Mouse (Mus musculus): Measurements from ENCODE around the gene Gpatch4.

Gpatch4 gene

DNA sequence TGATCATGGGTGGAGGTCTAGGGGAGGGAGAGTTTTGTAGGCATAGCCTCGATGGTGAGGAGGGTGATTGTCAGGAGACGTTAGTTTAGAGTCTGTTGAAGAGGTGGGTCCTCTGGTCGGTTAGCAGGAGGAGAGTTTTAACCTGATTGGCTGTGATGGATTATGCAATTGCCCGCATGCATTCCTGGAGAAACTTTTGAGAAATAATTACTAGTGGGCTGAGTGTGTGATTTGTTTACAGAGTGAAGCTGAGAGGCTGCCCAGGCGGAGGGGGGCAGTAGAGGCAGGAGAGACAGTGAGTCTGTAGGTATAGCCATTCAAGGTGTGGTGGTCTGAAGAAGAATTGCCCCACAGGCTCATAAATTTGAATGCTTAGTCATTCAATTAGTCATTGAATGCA lies 9.4 kb upstream of the Gpatch4 start:
- DNase-seq: no peak

DNA sequence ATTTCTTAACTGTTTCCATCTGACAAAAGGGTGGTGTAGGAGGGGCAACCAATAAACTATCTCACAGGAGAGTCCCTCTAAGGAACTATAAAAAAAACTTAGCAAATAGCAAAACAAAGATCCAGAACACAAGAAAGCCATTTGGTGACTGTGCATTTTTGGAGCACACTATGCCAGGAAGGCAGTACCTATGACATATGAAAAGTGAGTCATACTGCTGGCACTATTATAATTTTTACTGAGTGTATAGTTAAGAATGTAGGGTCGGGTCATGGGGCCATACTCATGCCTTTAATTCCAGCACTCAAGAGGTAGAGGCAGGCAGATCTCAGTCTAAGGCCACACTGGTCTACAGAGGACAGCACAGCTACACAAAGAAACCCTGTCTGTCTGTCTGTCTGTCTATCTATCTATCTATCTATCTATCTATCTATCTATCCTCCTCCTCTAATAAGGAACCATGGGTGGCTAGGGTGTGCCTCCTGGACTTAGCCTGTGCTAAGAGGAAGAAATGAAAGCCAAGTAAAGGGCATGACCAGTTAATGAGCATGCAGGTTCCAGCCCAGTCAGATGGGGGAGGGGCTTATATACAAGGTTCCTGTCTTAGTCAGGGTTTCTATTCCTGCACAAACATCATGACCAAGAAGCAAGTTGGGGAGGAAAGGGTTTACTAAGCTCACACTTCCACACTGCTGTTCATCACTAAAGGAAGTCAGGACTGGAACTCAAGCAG lies 7.2 kb upstream of the Gpatch4 start:
- DNase-seq: no peak

DNA sequence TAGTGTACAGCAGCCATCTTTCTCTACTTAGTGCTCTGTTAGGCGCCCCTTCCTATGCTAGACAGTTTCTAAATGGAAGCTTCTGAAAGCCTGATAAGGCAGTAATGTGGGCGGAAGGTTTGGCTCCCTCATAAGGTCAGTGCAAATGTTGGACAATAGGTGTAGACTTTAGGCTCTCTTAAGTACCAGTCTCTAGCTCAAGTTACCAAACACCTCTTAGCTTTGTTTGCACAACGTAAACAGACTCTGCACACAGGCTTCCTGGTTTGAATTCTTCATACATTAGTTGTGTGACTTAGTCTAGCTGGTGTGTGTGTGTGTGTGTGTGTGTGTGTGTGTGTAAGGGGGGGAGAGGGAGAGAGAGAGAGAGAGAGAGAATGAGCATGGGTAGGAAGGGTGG lies 6.6 kb downstream of the Gpatch4 start:
- no peak for DNase-seq

DNA sequence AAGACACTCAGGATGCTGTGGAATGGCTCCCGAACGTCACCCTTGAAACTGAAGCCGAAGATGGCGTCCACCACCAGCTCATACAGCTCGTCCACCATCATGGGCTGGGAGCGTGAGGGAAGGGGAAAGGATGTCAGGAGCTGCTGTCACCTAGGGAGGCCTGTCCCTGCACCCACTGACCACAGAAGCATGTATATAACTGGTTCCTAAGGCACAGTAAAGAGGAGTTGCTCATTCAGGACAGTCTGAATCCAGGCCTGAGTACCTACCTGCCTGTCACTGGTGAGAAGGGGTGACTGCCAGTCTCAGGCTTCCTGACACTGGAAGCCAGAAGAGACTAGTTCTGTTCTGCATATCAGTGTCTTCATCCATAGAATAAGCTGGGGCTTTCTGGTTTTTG lies 14.1 kb downstream of the Gpatch4 start:
- no peak for DNase-seq

DNA sequence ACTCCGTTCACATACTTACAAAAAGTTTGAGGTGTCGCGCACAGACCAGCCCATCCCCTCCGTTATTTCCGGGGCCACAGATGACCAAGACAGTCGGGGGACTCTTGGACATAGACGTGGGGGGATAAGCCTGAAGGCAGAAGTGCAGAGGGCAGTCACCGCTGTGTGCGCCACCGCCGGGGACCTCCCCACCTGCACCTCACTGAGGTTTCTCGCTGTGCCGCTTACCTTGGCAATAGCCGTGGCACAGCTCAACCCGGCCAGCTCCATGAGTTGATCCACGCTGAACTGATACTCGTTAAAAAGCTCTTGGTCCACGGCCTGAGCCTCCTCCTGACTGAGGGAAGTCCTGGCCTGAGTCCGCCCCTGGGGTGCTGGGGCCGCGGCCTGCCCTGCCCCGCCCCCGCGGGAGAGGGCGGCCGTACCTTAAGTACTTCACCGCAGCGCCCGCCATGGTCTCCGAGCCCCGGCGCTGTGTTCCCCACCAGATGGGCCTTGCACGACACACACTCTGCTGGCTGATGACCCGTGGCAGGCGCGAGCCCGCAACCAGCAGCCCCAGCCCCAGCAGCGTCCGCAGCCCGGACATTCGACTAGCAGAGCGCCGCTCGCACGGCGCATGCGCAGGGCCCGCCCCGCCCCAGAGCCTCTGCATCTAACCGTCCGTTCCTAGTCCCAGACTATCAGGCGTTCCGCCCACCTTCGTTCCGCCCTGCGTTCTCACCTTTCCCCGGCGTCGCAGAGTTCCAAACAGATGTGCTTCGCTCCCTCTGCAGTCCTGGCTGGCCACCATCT lies 15.2 kb downstream of the Gpatch4 start, which contains the start of gene Naxe:
Gene Naxe, minus strand, starts transcription at position 594 of the 795 bp plus-strand sequence.
- DNase-seq: peak; percentile 98

DNA sequence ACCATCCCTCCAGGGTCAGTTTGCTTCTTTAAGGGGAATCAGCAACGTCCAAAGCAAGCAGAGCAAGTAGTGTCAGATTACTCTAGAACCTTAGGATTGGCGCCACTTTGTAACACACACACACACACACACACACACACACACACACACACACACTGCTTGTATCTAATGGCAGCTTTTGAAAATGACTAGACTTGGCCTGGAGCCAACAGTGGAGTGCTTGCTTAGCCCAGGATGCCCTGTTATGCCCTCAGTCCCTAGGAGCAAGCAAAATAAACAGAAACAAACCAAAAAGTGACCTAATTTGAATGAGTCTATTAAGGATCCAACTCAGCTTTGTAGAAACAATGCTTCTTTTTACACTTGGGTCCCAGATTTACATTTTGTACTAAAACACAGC lies 25.5 kb downstream of the Gpatch4 start:
- DNase-seq: no peak

DNA sequence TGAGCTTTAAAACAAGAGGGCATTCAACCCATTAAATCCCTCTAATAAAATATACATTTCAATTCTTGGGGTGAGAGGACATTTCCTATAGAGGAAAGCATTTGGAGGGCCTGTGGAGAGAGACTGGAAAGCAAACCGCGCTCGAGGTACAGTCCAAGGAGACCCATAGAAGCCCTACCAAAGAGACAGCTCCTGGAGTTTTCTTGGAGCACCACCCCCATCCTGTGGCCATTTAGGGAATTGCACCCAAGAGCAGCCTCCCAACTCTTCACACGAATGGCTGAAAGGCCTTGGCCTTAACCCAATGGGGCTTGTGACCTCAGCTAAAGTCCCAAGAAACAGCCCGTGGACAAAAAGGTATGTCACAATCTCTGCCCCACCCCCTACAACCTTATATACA lies 28.9 kb downstream of the Gpatch4 start:
- peak; percentile 97 for DNase-seq

DNA sequence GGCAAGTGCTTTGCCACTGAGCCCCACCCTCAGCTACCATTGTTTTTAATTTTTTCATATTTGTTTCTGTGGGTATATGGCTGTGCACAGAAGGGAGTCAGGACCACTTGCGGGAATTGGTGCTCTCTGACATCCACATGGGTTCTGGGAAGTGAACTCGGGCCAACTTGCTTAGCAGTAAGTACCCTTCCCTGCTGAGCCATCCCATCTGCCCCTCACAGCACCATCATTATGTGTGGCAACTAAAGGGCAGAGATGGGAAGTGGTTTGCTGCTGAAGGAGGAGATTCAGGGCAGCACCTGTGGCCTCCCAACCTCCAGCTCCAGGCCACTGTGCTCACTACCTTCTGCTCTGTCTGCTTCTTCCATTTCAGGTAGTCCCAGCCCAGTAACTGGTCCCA lies 30.7 kb downstream of the Gpatch4 start:
- no peak for DNase-seq

DNA sequence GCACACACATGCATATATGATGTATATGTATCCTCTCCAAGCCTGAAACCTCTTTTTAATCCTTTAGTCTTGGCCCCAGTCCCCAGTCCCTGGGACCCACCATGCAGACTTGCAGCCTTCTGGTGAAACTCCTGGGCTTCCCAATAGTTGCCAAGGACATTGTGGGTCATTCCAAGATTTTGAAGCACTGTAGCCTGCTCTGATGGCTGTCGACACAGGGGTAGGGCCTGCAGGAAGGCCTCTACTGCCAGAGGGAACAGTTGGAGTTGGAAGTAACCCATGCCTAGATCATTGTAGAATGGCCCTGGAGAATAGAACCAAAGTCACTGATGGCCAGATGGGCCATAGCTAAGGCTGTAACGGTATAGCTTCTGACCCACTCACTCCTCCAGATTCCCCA lies 31.4 kb downstream of the Gpatch4 start:
- DNase-seq: no peak

DNA sequence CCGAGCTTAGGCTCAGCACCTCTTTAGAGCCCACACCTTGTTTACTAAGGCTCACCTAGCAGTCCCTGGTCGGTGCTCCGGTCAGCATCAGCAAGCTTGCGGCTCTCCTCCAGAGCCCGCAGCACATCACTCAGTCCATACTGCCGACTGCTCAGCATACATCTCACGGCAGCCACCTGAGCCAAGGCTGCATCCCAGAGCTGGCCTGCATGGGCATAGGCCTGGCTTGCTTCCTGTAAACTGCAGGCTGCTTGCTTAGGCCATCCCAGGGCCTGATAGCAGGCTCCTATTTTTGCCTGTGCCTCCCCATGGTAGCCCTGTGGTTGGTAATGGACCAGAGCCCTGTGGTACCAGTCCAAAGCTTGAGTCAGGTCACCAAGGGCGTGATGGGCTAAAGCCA lies 31.9 kb downstream of the Gpatch4 start:
- no peak for DNase-seq

DNA sequence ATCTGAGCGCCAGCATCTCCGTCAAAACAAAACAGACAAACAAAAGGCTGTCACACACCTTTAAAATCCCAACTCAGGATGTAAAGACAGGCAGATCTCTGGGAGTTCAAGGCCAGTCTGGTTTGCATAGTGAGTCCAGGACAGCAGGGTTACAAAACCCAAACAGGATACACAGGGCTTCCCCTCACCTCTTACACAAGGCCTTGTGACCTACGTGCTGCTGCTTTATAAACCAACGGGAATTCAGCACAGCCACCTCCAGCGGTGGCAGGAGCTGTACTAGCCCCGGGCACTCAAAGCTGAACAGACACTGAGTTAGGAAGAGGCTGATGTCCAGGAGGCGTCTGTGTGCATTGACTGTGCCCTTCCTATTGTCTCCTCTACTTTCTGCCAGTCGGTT lies 34.5 kb downstream of the Gpatch4 start:
- no peak for DNase-seq

DNA sequence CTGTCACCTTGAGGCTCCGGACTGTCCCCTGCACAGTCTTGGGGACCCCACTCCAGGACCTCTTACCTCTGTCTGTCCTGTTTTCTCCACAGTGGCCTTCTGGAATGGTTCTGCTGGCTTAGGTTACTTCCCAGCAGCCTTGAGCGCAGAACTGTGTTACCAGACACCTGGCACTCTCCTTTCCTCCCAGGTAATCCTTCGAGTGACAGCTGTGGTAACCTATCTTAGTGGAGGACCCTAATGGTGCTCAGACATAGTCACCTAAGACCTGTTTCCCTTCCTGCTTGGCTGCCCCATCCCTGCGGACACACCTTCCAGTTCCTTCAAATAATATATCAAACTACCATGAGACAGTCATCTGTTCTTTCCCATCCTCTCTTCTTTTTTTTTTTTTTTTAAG lies 35.3 kb downstream of the Gpatch4 start, which contains the start of gene Ttc24:
Gene Ttc24, minus strand, starts transcription at position 101 of the 400 bp plus-strand sequence.
- no peak for DNase-seq

DNA sequence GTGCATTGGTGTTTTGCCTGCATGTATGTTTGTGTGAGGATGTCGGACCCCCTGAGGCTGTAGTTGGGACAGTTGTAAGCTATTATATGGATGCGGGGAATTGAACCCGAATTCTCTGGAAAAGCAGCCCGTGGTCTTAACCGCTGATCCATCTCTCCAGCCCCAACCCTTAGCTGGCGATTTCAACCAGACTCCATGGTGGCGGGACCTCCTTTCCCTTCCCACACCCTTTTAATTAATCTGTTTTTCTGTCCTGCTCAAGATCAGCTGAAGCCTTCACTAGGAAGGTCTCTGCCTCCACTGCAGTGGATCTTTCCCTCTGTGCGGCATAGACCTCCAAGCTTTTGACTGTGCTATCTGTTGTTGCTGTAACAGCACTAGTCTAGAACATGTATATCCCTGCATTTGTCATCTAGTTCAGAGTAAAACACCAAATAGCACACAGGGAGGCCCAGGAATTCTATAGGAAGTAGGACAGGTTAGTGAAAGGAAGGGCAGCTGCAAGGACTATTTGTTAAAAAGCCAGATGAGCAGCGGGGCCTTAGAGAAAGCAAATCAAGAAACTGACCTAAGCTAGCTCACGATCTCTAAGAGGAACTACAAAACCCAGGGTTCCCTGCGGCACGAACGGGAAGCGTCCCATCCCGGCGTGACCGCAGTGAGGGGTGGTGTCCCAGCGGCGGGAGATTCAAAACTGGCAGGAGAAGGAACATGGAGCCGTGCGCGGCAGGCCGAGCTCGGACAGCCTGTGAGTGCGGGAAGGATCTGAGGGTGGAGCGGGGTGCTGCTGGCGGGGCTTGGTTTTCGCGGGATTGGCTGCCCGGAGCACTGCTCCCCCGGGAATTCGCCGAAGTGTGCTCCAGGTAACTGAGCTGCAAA lies 38.7 kb downstream of the Gpatch4 start, which contains the start of gene Iqgap3:
Gene Iqgap3, plus strand, starts transcription at position 627 of the 879 bp plus-strand sequence.
- peak; percentile 98 for DNase-seq

DNA sequence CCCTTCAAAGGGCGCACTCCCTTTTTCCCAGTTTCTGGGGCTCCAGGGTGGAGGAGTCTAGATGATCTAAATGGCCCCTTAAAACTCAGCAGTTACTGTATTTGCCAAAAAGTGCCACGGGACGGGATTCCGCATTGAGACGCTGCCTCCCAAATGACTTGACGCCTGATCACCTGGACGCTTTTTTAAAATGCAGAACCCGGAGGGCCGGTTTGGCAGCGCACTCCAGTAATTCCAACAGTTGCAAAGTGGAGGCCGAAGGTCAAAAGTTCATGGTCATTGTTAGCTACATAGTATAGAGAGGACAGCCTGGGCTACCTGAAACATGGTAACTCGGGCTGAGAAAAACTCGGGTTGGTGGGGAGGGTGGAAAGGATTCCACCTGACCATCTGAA lies 39.3 kb downstream of the Gpatch4 start:
- DNase-seq: peak; percentile 82

DNA sequence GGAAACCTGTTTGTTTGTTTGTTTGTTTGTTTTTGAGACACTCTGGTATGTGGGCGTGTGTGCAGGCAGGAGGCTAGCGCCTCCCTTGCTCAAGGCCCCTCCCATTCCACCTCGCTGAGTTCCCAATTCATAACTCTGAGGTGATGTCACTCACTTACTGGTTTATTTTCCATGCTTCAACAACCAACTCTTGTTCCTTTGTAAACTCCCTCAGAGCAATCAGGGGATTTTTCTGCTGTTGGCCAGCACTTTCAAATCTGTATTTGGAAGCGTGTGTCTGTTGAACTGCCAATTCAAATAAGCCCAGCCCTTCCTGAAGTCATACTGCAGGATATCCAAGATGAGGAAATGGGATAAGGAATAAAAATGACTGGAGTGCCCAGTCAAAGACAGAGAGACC lies 39.8 kb downstream of the Gpatch4 start:
- DNase-seq: peak; percentile 91

DNA sequence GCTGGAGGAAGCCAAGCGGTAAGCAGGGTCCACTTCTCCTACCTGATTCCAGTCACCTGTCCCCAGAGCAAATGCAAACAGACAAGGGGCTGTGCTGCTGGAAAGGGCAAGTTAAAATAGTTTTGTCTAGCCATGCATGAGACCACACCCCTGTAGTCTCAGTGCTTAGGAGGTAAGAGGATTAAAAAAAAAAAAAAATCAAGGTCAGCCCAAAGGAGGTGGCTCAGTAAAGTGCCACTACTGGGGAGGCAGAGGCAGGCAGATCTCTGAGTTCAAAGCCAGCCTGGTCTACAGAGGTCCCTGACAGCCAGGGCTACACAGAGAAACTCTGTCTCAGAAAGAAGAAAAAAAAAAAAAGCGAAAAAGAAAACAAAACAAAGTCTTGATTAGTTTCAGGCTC lies 41.1 kb downstream of the Gpatch4 start:
- DNase-seq: no peak

DNA sequence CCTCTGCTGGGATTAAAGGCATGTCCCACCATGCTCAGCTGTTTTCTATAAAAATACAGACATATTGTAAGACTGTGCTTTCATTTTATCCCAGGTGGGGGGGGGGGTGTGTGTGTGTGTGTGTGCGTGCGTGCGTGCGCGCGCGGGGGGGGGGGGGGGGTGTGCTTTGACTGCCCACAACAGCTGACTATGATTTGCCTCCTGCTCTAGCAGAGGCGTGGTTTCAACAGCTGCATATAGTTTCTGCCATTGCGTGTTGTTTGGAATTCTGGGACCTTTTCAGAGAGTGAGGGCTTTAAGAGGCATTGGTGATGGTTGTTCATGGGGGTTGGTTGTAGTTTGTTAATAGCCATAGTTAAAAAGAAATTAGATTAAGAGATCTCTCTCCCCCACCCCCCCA lies 42.6 kb downstream of the Gpatch4 start:
- no peak for DNase-seq

DNA sequence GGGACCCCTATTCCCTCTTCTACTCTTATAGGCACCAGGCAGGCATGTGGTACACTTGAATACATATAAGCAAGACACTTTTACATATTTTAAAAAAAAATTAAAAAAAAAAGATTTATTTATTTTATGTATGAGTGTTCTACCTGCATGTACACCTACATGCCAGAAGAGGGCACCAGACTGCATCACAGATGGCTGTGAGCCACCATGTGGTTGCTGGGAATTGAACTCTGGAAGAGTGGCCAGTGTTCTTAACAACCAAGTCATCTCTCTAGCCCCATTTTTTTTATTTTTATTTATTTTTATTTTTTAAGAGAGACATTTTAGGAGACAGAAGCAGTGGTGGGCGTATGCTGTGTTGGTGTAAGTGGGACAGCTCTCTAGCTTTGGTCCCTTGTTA lies 44.8 kb downstream of the Gpatch4 start:
- DNase-seq: peak; percentile 81

DNA sequence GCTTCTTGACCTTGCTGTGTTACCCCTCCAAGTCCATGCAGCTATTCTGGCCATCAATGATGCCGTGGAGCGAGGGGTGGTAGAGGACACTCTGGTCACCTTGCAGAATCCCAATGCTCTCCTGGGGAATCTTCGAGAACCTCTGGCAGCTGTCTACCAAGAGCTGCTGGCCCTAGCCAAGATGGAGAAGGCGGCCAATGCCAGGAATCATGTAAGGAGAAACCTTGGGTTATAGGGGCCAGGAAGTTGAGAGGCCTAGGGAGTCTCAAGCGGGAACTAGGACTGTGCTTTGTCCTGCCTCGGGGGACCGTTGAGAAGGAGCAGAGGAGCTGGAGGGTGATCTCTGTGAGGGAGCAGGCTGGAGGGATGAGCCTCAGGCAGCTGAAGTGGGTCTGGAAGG lies 47.2 kb downstream of the Gpatch4 start:
- no peak for DNase-seq

DNA sequence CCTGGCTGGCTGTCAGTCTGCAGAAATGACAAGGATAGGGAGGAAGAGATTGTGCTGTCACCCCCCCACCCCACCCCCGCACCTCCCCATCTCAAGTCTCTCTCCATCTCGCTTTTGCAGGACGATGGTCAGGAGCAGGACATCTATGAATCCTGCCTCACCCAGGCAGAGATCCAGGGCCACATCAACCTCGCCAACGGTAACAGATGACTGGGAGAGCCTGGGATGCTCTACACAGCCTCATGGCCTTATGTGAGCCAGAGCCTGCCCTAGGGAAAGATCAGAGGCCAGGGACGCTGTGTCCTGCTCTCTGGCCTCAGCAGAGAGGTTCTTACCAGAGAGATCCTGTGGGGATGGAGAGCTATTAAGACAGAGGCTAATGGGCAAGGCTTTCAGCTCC lies 47.7 kb downstream of the Gpatch4 start:
- DNase-seq: no peak

DNA sequence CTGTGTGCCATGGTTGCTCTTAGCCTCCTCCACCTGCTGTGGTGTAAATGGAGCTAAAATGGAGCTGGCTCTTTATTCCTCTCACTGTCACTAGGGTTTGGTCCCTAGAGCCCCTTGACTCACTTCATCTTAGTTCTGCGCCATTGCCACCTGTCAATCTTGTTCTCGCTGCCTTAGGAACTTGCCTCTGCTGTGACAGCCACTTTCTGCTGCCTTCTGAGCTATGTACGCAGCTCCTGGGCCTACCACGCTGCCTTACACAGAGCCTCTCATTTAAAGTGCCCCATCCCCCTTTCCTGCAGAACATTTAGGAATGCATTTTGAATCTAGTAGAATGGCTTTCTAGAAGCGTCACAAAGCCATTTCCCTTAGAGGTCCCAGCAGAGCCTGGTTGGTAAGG lies 51.2 kb downstream of the Gpatch4 start:
- DNase-seq: no peak

DNA sequence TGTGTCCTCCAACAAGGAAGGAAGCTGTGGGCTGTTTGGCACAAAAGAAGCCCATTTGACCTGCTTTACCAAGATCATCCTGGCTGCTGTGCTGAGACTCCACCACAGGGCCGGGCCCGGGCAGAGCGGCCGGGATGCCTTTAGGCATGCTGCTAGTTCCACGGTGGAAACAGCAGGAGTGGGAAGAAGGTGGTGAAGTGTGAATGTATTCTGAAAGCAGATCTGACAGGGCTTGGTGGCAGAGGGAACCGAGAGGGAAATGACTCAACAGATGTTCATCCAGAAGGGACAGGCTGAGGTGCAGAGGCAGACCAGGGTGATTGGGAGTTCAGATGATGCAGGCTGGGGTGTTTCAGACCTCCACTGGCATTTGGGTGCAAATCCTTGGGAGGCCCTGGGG lies 54.8 kb downstream of the Gpatch4 start:
- no peak for DNase-seq

DNA sequence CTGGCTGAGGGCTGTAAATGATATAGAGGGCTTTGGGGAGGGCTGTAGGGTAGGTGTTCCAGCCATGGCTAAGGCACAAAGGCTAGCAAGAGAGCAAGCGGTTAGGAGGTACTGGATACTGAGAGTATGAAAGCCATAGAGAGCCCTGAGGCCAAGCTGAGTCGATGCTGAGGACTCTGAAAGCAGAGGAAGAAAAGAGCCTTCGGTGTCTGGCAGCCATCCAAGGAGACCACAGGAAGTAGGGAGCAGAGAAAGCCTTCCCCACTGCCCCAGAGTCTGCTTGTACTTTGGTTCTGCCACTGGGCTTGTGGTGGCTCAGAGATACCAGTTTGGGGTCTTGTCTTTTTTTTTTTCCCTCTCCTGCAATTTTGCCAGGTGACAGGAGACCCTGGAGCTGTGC lies 57.3 kb downstream of the Gpatch4 start:
- no peak for DNase-seq

Data from heart, adult 11 months (tissue).